Mouse (Mus musculus): Measurements from ENCODE around the gene Cpa5.

Gene Cpa5

GRCm38 (mm10) chr6:30610710-30611109, at the start of gene Cpa5:
Gene Cpa5, plus strand, starts transcription at chr6:30611010.
- no peak for DNase-seq (ENCODE audit: low spot score in 2 of 2)

- DNase-seq (ENCODE audit: low spot score in 2 of 2) = no peak
These were observed 48.7 kb upstream of the Cpa5 start for GRCm38 (mm10) chr6:30562132-30562531.

GRCm38 (mm10) chr6:30563575-30563974, 47.2 kb upstream of the Cpa5 start:
- no peak for DNase-seq (ENCODE audit: low spot score in 2 of 2)

- no peak for DNase-seq (ENCODE audit: low spot score in 2 of 2)
These were observed 46.8 kb upstream of the Cpa5 start for GRCm38 (mm10) chr6:30564051-30564450.

- DNase-seq (ENCODE audit: low spot score in 2 of 2) = no peak
These were observed 42.7 kb upstream of the Cpa5 start, which contains the start of gene Cpa4 for GRCm38 (mm10) chr6:30568069-30568468. Gene Cpa4, plus strand, starts transcription at chr6:30568369.

- DNase-seq (ENCODE audit: low spot score in 2 of 2) = no peak
These were observed 41.5 kb upstream of the Cpa5 start for GRCm38 (mm10) chr6:30569331-30569730.

- DNase-seq (ENCODE audit: low spot score in 2 of 2) = no peak
These were observed 40.8 kb upstream of the Cpa5 start for GRCm38 (mm10) chr6:30570012-30570411.

- peak; percentile 84 to 93 for DNase-seq (ENCODE audit: low spot score in 2 of 2)
These were observed 38.1 kb upstream of the Cpa5 start for GRCm38 (mm10) chr6:30572456-30573311.

- no peak for DNase-seq (ENCODE audit: low spot score in 2 of 2)
These were observed 37.4 kb upstream of the Cpa5 start for GRCm38 (mm10) chr6:30573380-30573779.

GRCm38 (mm10) chr6:30574945-30575344, 35.9 kb upstream of the Cpa5 start:
- no peak for DNase-seq (ENCODE audit: low spot score in 2 of 2)

GRCm38 (mm10) chr6:30576477-30577203, 34.2 kb upstream of the Cpa5 start:
- DNase-seq (ENCODE audit: low spot score in 2 of 2) = no peak

GRCm38 (mm10) chr6:30579961-30580840, 30.6 kb upstream of the Cpa5 start:
- DNase-seq (ENCODE audit: low spot score in 2 of 2) = peak in 1 of 2 experiments; percentile 37

- no peak for DNase-seq (ENCODE audit: low spot score in 2 of 2)
These were observed 30.0 kb upstream of the Cpa5 start for GRCm38 (mm10) chr6:30580841-30581176.

GRCm38 (mm10) chr6:30586886-30587442, 23.8 kb upstream of the Cpa5 start:
- no peak for DNase-seq (ENCODE audit: low spot score in 2 of 2)

- no peak for DNase-seq (ENCODE audit: low spot score in 2 of 2)
These were observed 21.0 kb upstream of the Cpa5 start for GRCm38 (mm10) chr6:30589819-30590218.

GRCm38 (mm10) chr6:30591851-30592404, 18.9 kb upstream of the Cpa5 start:
- DNase-seq (ENCODE audit: low spot score in 2 of 2) = no peak

GRCm38 (mm10) chr6:30592417-30592974, 18.3 kb upstream of the Cpa5 start:
- DNase-seq (ENCODE audit: low spot score in 2 of 2) = no peak

GRCm38 (mm10) chr6:30594364-30594763, 16.4 kb upstream of the Cpa5 start:
- DNase-seq (ENCODE audit: low spot score in 2 of 2) = no peak

GRCm38 (mm10) chr6:30596230-30596898, 14.4 kb upstream of the Cpa5 start:
- DNase-seq (ENCODE audit: low spot score in 2 of 2) = no peak

- DNase-seq (ENCODE audit: low spot score in 2 of 2) = no peak
These were observed 10.8 kb upstream of the Cpa5 start for GRCm38 (mm10) chr6:30600033-30600432.

All from right cerebral cortex, postnatal 36 days (tissue).